Mouse (Mus musculus): ENCODE measurements around the gene Upk3bl. TPM values are rescaled to one million over a fixed set of nuclear protein-coding genes. Genes with fewer than 3 reads are reported as not detected.

Upk3bl gene
- not detected in 2 replicates for polyA plus RNA-seq (2012; ENCODE audit: insufficient read depth, low replicate concordance)

GRCm38 (mm10) chr5:136054301-136055077, at the start of gene Upk3bl:
TSS of gene Upk3bl (plus strand) at chr5:136054492.
- no peaks in the 10 kb centered on the region for H3K9me3 ChIP-seq
- peaks cover 8% of the 10 kb centered on the region; the same call in 1 of the 2 replicates for H3K4me1 ChIP-seq
- H3K4me3 ChIP-seq (replicated peaks) = no peak within 1 kb of the TSS
- H3K36me3 ChIP-seq (replicated peaks; ENCODE audit: low read length) = no peaks in the 10 kb centered on the region
- TF ChIP-seq GATA1 (IDR thresholded peaks at IDR 0.05; ENCODE audit: borderline replicate concordance, low read length) (no peak), FLI1 (IDR thresholded peaks at IDR 0.05; ENCODE audit: low read length) (no peak)
- H3K27me3 ChIP-seq (replicated peaks) = peaks cover 51% of the 10 kb centered on the region

- TF ChIP-seq GATA1 (IDR thresholded peaks at IDR 0.05; ENCODE audit: borderline replicate concordance, low read length) (no peak), FLI1 (IDR thresholded peaks at IDR 0.05; ENCODE audit: low read length) (no peak)
- H3K36me3 ChIP-seq (replicated peaks; ENCODE audit: low read length) = peaks cover 47% of the 10 kb centered on the region
- H3K4me1 ChIP-seq = peaks cover 74% of the 10 kb centered on the region
- no peaks in the 10 kb centered on the region for H3K27me3 ChIP-seq (replicated peaks)
- no peaks in the 10 kb centered on the region for H3K9me3 ChIP-seq
- H3K4me3 ChIP-seq (replicated peaks) = no peak overlapping the region
These were observed 49.8 kb upstream of the Upk3bl start for GRCm38 (mm10) chr5:136004537-136004936.

GRCm38 (mm10) chr5:136007745-136008144, 46.5 kb upstream of the Upk3bl start:
- peaks cover 56% of the 10 kb centered on the region for H3K36me3 ChIP-seq (replicated peaks; ENCODE audit: low read length)
- no peaks in the 10 kb centered on the region for H3K27me3 ChIP-seq (replicated peaks)
- H3K4me1 ChIP-seq = peaks cover 59% of the 10 kb centered on the region
- no peaks in the 10 kb centered on the region for H3K9me3 ChIP-seq
- TF ChIP-seq FLI1 (IDR thresholded peaks at IDR 0.05; ENCODE audit: low read length) (no peak), GATA1 (IDR thresholded peaks at IDR 0.05; ENCODE audit: borderline replicate concordance, low read length) (no peak)
- H3K4me3 ChIP-seq (replicated peaks) = peak overlapping the region; percentile 62

- Histone ChIP-seq H3K27me3 (replicated peaks) (no peaks in the 10 kb centered on the region), H3K36me3 (replicated peaks; ENCODE audit: low read length) (peaks cover 79% of the 10 kb centered on the region)
- TF ChIP-seq GATA1 (IDR thresholded peaks at IDR 0.05; ENCODE audit: borderline replicate concordance, low read length) (no peak), FLI1 (IDR thresholded peaks at IDR 0.05; ENCODE audit: low read length) (no peak)
These were observed 39.4 kb upstream of the Upk3bl start for GRCm38 (mm10) chr5:136014877-136015276.

GRCm38 (mm10) chr5:136015586-136015985, 38.7 kb upstream of the Upk3bl start:
- H3K4me3 ChIP-seq (replicated peaks) = no peak overlapping the region
- no peak for TF ChIP-seq FLI1 (IDR thresholded peaks at IDR 0.05; ENCODE audit: low read length)
- no peak for TF ChIP-seq GATA1 (IDR thresholded peaks at IDR 0.05; ENCODE audit: borderline replicate concordance, low read length)
- H3K9me3 ChIP-seq = no peaks in the 10 kb centered on the region
- H3K36me3 ChIP-seq (replicated peaks; ENCODE audit: low read length) = peaks cover 79% of the 10 kb centered on the region
- H3K4me1 ChIP-seq = peaks cover 46% of the 10 kb centered on the region
- no peaks in the 10 kb centered on the region for H3K27me3 ChIP-seq (replicated peaks)

More at GRCm38 (mm10) chr5:136014877-136015276, 39.4 kb upstream of the Upk3bl start:
- no peaks in the 10 kb centered on the region for H3K9me3 ChIP-seq
- H3K4me1 ChIP-seq = peaks cover 45% of the 10 kb centered on the region
- H3K4me3 ChIP-seq (replicated peaks) = no peak overlapping the region

- no peaks in the 10 kb centered on the region for H3K27me3 ChIP-seq (replicated peaks)
- no peaks in the 10 kb centered on the region for H3K9me3 ChIP-seq
- H3K4me1 ChIP-seq = peaks cover 52% of the 10 kb centered on the region
- H3K4me3 ChIP-seq (replicated peaks) = no peak overlapping the region
- peaks cover 78% of the 10 kb centered on the region for H3K36me3 ChIP-seq (replicated peaks; ENCODE audit: low read length)
- TF ChIP-seq FLI1 (IDR thresholded peaks at IDR 0.05; ENCODE audit: low read length) (no peak), GATA1 (IDR thresholded peaks at IDR 0.05; ENCODE audit: borderline replicate concordance, low read length) (no peak)
These were observed 38.0 kb upstream of the Upk3bl start for GRCm38 (mm10) chr5:136016014-136016876.

- H3K4me3 ChIP-seq (replicated peaks) = no peak overlapping the region
- H3K27me3 ChIP-seq (replicated peaks) = no peaks in the 10 kb centered on the region
- H3K4me1 ChIP-seq = peaks cover 63% of the 10 kb centered on the region
- peaks cover 78% of the 10 kb centered on the region for H3K36me3 ChIP-seq (replicated peaks; ENCODE audit: low read length)
- no peaks in the 10 kb centered on the region for H3K9me3 ChIP-seq
- no peak for TF ChIP-seq GATA1 (IDR thresholded peaks at IDR 0.05; ENCODE audit: borderline replicate concordance, low read length)
These were observed 37.0 kb upstream of the Upk3bl start for GRCm38 (mm10) chr5:136017262-136017661.

- Histone ChIP-seq H3K36me3 (replicated peaks; ENCODE audit: low read length) (peaks cover 74% of the 10 kb centered on the region), H3K9me3 (no peaks in the 10 kb centered on the region), H3K4me3 (replicated peaks) (peak overlapping the region; percentile 34), H3K27me3 (replicated peaks) (no peaks in the 10 kb centered on the region), H3K4me1 (peaks cover 68% of the 10 kb centered on the region)
- TF ChIP-seq GATA1 (IDR thresholded peaks at IDR 0.05; ENCODE audit: borderline replicate concordance, low read length) = no peak
- no peak for TF ChIP-seq FLI1 (IDR thresholded peaks at IDR 0.05; ENCODE audit: low read length)
These were observed 35.6 kb upstream of the Upk3bl start for GRCm38 (mm10) chr5:136018726-136019125.

- peaks cover 74% of the 10 kb centered on the region for H3K4me1 ChIP-seq
- no peaks in the 10 kb centered on the region for H3K9me3 ChIP-seq
- H3K4me3 ChIP-seq (replicated peaks) = peak overlapping the region; percentile 60
- no peaks in the 10 kb centered on the region for H3K27me3 ChIP-seq (replicated peaks)
- H3K36me3 ChIP-seq (replicated peaks; ENCODE audit: low read length) = peaks cover 78% of the 10 kb centered on the region
- TF ChIP-seq GATA1 (IDR thresholded peaks at IDR 0.05; ENCODE audit: borderline replicate concordance, low read length) (no peak), FLI1 (IDR thresholded peaks at IDR 0.05; ENCODE audit: low read length) (no peak)
These were observed 34.4 kb upstream of the Upk3bl start for GRCm38 (mm10) chr5:136019907-136020306.

All from megakaryocyte, embryonic 14.5 days (primary cell).